Mouse (Mus musculus) ES-E14 (cell line): ENCODE data around the gene Mesp1. TPM values are rescaled to one million over a fixed set of nuclear protein-coding genes. Genes with fewer than 3 reads are reported as not detected.

ENCODE experiments used
- DNase-seq: peaks from one replicate; pipeline ENCODE4 v3.0.0-alpha.2; 2013; ENCODE audit warnings: low read depth, low spot score
- H3K27ac ChIP-seq: 2 replicates; pipeline ENCODE4 v1.5.1; 2012; ENCODE audit warnings: low read depth, mild to moderate bottlenecking, low read length, moderate library complexity, mixed read lengths; ENCODE audit not compliant: poor library complexity, insufficient read depth, severe bottlenecking
- H3K36me3 ChIP-seq: 2 replicates; pipeline ENCODE4 v1.6.1; 2012; ENCODE audit warnings: mild to moderate bottlenecking, low read length, moderate library complexity, mixed read lengths; ENCODE audit not compliant: control insufficient read depth, poor library complexity, insufficient read depth, severe bottlenecking
- H3K4me1 ChIP-seq, 2 experiments: fragments of 150-350 bp in 1 of 2; sonication (generic) in 1 of 2; 2 replicates each; pipeline ENCODE4 v1.6.1; 2012; ENCODE audit warnings: low read length in 2 of 2, mild to moderate bottlenecking in 1 of 2, mixed read lengths in 1 of 2; ENCODE audit not compliant: control insufficient read depth in 2 of 2, insufficient read depth in 2 of 2, poor library complexity in 1 of 2
- H3K4me3 ChIP-seq, 2 experiments: fragments of 150-350 bp in 1 of 2; sonication (generic) in 1 of 2; 2 replicates each; pipeline ENCODE4 v1.5.1; 2012; ENCODE audit warnings: low read length in 2 of 2, low read depth in 1 of 2, mild to moderate bottlenecking in 1 of 2, mixed read lengths in 1 of 2; ENCODE audit not compliant: insufficient read depth in 1 of 2, poor library complexity in 1 of 2, severe bottlenecking in 1 of 2
- H3K9ac ChIP-seq: 2 replicates; pipeline ENCODE4 v1.6.1; 2012; ENCODE audit warnings: low read depth, mild to moderate bottlenecking, low read length, mixed read lengths; ENCODE audit not compliant: poor library complexity, insufficient read depth, severe bottlenecking
- H3K9me3 ChIP-seq: fragments of 150-350 bp; sonication (generic); 2 replicates; pipeline ENCODE4 v1.6.1; 2012; ENCODE audit warnings: low read depth, mild to moderate bottlenecking, low read length; ENCODE audit not compliant: control insufficient read depth, insufficient read depth
- CHD2 ChIP-seq: IDR thresholded peaks from 2 replicates; pipeline ENCODE4 v1.6.1; 2014; ENCODE audit warnings: mild to moderate bottlenecking, low read depth, low read length, inconsistent platforms
- HCFC1 ChIP-seq: IDR thresholded peaks from 2 replicates; pipeline ENCODE4 v1.6.1; 2012; ENCODE audit warnings: low read length, inconsistent platforms, borderline replicate concordance; ENCODE audit not compliant: insufficient read depth
- MAFK ChIP-seq: IDR thresholded peaks from 2 replicates; pipeline ENCODE4 v1.6.1; 2014; ENCODE audit warnings: mild to moderate bottlenecking, low read depth, low read length, inconsistent platforms; ENCODE audit not compliant: insufficient read depth
- ZC3H11A ChIP-seq: IDR thresholded peaks from 2 replicates; pipeline ENCODE4 v1.6.1; 2012; ENCODE audit warnings: low read depth, mild to moderate bottlenecking, inconsistent platforms, low read length, borderline replicate concordance
- ZNF384 ChIP-seq: IDR thresholded peaks from 2 replicates; pipeline ENCODE4 v1.6.1; 2012; ENCODE audit warnings: low read depth, low read length, inconsistent platforms
- in situ Hi-C, 2 experiments: fragments of 600-800 bp; cut with MboI; formaldehyde crosslinking; loops; one replicate each; pipeline ENCODE4 v1.15.1; 2025; ENCODE audit warnings: low sequenced_read_pairs in 2 of 2, inconsistent platforms in 1 of 2; ENCODE audit not compliant: unreplicated experiment in 2 of 2
- total RNA-seq: library from RNA; depleted of rRNA; stranded (reverse); fragments of 300-350 nt; gene quantifications from 2 replicates; pipeline ENCODE4 v1.2.3, GENCODE M21; 2012

The Mesp1 gene
- total RNA-seq, 1 experiment, result 0.27 TPM

DNA sequence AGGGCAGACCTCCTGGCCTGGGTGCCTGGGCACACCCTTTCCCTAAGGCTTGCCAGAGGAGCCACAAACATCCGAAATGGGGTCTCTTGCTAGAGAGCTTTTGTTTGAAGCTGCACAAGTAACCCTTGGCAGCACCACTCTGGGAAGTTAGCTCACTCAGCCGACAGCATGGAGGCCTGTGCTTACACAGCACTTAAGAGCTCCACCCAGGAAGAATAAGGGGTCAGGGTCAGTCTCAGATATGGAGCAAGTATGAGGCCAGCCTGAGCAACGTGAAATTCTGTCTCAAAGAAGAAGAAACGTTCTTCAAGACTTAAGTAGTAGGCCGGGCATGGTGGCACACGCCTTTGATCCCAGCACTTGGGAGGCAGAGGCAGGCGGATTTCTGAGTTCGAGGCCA lies 31.5 kb downstream of the Mesp1 start:
- Histone ChIP-seq H3K27ac (no peak overlapping the region), H3K9me3 (no peaks in the 10 kb centered on the region), H3K4me1 (no peaks in the 10 kb centered on the region), H3K4me3 (no peak overlapping the region), H3K36me3 (no peaks in the 10 kb centered on the region), H3K9ac (no peak overlapping the region)
- TF ChIP-seq ZC3H11A (no peak), HCFC1 (no peak), CHD2 (no peak), MAFK (no peak), ZNF384 (no peak)
- in situ Hi-C loops, result no loop called here
- no peak for DNase-seq

DNA sequence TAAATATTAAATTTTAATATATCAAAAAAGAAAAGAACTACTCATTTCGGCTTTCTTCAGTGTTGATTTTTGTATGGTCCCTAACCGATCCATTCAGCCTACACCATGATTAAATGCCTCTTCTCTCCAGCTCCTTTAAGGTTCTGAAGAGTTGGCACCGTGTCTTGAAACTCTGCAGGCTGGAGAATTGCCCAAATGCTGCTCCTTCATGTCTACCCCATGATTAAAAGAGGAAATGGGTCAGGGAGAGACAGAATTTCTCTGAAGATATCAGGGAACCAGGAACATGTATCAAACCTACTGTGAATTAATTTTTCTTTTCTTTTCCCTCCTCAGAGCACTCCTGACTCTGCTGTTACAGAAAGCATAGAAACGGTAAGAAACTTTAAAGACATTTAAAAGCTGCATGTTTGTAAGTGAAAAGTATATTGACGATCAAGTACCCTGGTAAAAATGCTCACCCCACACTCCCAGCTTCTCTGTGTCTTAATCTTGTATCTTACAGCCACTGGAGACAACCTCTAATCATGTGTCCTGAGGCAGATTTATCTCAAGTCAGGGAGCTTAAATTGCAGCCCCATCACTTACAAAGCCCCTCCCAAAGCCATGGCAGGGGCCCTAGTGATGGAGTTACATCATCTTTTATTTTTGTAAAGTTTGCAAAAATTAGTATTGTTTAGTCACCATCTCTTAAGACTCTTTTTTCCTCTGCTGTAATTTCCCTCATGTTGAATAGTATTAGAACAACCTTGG lies 32.3 kb downstream of the Mesp1 start:
- Histone ChIP-seq H3K9me3 (no peaks in the 10 kb centered on the region), H3K4me1 (no peaks in the 10 kb centered on the region), H3K4me3 (no peak overlapping the region), H3K9ac (no peak overlapping the region), H3K36me3 (no peaks in the 10 kb centered on the region), H3K27ac (no peak overlapping the region)
- TF ChIP-seq CHD2 (no peak), ZC3H11A (no peak), ZNF384 (no peak), MAFK (no peak), HCFC1 (no peak)
- DNase-seq, result no peak
- in situ Hi-C loops, result no loop called here

DNA sequence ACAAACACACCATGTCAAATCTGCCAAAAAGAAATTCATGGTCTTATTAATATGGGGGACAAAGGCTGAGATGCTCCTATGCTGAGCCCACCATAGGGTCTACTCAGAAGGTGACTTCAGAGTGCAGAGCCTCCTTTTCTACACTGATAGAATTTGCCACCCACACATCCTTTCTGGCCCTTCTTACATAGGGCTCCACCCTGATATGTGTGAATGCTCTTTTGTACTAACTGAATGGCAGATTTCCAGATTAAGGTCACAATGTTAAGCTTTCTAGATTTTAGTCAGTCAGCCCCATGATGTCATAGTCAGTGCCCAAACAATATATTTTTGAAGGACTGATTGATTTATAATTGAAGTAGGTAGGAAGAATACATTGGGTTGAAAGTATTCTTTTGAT lies 33.8 kb downstream of the Mesp1 start:
- Histone ChIP-seq H3K9ac (no peak overlapping the region), H3K36me3 (no peaks in the 10 kb centered on the region), H3K4me1 (no peaks in the 10 kb centered on the region), H3K27ac (no peak overlapping the region), H3K9me3 (no peaks in the 10 kb centered on the region), H3K4me3 (no peak overlapping the region)
- DNase-seq, result no peak
- TF ChIP-seq ZNF384 (no peak), ZC3H11A (no peak), CHD2 (no peak), MAFK (no peak), HCFC1 (no peak)
- in situ Hi-C loops, result no loop called here

DNA sequence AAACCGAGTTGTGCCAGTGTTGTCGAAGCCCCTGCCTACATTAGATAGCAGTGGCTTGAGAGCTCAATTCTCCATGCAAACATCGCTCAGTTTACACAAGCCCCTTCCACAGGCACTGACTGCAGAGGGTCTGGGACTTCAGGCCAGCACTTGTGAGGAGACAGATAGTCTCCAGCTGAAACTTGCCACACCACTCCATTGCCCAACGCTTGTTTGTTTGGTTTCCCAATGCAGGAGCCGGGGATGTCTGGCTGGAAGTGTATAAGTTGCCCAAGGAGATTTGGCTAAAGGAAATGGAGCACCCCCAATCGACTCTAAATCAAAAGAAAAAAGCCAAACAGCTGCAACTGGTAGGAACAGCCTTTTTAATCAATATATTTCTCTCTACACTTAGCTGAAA lies 35.4 kb downstream of the Mesp1 start:
- in situ Hi-C loops, result no loop called here
- no peaks in the 10 kb centered on the region for H3K9me3 ChIP-seq
- TF ChIP-seq ZNF384 (no peak), CHD2 (no peak), MAFK (no peak), HCFC1 (no peak), ZC3H11A (no peak)
- H3K36me3 ChIP-seq, result no peaks in the 10 kb centered on the region
- no peaks in the 10 kb centered on the region for H3K4me1 ChIP-seq
- no peak for DNase-seq
- H3K4me3 ChIP-seq, result no peak overlapping the region
- no peak overlapping the region for H3K27ac ChIP-seq
- H3K9ac ChIP-seq, result no peak overlapping the region

DNA sequence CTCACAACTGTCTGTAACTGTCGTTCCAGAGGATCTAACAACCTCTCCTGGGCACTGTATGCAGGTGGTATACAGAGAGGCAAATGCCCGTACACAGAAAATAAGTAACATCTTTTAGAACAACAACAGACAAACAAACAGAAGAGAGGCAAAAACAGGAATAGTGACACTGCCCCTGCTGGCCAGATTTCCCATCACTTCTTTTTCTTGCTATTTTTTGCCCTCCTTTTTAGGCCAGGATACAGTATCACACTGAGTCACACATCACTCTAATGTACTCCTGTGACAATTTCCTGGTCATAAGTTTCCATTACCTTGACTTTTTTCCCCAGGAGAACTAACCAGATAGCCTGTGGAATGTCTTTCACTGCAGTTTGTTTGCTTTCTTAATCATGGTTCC lies 37.3 kb downstream of the Mesp1 start:
- no peaks in the 10 kb centered on the region for H3K36me3 ChIP-seq
- DNase-seq, result no peak
- no peak overlapping the region for H3K27ac ChIP-seq
- H3K4me1 ChIP-seq, result no peaks in the 10 kb centered on the region
- H3K9ac ChIP-seq, result no peak overlapping the region
- H3K9me3 ChIP-seq, result no peaks in the 10 kb centered on the region
- H3K4me3 ChIP-seq, result no peak overlapping the region
- TF ChIP-seq MAFK (no peak), ZNF384 (no peak), HCFC1 (no peak), CHD2 (no peak), ZC3H11A (no peak)
- in situ Hi-C loops, result no loop called here
